Mouse (Mus musculus): Measurements from ENCODE around the gene D1Pas1.

Gene D1Pas1

DNA sequence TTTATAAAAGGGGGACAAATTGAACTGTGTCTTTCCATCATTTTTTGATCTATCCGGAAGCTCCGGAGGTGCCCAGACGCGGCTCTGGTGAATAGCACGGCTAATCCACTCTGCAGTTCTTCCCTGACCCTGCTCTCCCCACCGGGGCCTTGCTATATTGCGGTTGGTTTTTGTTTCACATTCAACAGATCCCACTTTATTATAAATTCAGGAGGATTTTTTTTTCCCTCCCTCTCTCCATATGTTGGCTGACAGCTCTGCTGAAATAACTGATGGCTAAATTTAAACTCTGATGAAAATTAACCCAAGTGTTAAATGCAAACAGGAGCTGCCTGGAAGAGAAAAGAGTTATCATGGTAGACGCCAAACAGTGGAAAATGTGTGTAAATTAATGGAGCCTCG lies 21.1 kb downstream of the D1Pas1 start:
- DNase-seq: peak; percentile 27 to 32

DNA sequence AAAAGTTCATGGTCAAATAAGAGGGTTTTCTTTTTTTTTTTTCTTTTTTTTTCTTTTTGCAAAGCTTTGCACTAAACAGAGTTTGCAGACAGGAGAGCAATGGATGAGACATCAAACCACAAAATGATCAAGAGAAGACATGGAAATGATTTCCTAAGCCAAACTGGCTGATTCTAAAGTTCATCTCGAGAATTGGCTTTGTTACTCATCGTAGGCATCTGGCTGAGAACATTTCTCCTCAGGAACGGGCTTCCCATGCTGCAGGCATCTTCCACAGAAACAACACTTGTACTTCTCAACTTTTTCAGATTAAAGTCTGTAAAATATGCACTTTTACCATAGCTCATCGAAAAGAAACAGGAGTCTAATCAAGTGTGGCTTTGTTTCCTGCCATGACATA lies 21.6 kb downstream of the D1Pas1 start:
- no peak for DNase-seq

DNA sequence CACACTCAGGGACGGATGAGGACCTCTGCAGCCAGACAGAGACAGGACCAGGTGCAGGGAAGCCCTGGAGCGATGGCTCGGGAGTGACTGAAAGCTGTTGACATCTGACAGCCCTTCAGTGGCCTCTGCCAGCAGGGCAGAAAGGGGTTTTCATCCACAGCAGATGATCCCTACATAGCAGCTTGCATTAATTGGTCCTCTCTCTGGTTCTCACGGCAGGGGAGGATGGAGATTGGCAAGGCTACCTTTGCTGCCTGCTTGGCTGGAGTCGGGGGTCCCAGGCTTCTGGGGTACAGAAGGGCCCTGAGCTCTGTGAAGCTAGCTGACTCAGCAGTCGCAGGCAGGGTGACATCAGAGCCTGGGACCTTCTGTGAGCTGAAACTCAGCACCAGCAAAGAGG lies 24.3 kb downstream of the D1Pas1 start:
- peak; percentile 32 to 55 for DNase-seq

DNA sequence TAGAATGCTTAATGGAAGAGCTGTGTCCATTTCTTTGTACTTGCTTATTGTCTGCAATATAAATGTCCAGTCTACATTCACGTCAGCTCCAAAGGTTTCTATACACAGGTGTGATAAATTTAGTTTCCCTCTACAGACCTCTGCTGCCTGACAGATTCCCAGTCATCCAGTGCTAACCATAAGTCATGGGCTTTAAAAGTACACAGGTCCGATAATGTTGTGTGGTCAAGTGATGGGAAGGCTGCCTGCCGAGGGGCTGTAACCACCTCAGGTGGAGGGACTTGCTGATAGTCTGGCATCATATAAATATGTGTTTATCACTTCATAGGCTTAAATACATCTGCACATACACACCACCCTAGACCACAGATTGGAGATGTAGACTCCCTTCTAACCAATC lies 24.9 kb downstream of the D1Pas1 start:
- no peak for DNase-seq

DNA sequence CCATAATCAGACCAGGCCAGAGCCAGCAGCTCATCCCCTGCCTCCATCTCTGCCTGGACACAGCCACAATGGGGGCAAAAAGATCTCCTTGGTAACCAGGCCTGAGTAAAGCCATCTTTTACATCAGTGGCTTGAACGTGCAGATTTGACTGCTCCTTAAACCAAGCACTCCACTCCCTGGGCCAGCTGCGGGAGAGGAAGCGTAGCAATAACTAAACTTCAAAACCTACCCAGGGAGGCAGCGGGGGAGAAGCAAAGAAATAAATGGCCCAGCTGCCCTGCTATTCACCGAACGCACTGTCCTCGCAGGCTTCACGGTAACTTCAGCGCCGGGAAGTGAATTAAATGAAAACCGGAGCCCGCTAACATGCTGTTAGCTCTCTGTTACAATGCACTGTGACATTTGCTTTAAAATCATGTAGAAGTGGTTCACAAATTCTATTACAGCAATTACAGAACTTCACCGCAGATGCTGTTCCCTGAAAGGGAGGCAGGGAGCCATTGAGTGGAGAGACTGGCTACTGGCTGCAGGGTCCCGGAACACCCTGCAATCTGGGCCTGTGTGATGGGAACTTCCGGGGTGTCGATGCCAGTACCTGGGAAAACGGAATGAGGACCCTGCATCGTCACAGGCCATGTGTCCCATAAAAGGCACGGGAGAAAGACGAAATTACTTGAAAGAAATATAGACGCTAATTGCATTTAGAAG lies 30.5 kb downstream of the D1Pas1 start:
- no peak for DNase-seq

DNA sequence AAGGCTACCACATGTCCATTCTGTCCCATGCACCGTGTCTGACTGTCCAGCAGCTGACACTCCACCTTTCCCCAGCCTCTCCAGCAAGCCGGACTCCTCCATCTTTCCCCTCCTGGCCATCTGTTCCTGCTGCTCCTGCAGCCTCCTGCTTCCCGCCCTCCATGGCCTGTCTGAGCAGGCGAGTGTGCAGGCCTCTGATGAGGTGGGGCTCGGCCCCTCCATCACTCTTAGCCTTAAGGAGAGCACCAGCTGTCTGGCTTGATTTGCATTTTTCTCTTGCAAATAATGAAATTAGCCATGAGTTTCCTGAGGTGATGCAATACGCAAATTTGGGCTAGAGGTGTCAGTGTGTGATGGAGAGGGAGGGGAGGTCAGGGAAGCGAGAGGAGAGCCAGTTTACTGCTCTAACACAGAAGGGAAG lies 36.2 kb downstream of the D1Pas1 start:
- DNase-seq: peak; percentile 65 to 71

DNA sequence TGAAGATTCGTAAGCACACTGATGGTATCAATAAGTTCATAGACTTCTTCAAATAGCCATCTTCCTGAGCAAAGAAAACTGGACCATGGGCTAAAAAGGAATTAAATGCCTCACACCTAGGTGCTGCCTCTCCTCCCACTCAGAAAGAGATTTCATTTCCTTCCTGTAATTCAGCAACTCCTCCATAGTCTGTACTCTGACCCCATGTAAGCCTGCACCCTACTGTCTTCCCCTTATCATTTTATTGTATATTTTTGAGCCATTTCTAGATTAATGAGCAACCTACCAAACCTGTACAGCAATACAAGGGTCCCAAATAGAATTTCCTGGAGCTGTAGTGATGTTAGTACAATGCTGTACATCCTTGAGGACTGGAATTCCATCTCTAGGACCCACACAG lies 37.1 kb downstream of the D1Pas1 start:
- DNase-seq: no peak

DNA sequence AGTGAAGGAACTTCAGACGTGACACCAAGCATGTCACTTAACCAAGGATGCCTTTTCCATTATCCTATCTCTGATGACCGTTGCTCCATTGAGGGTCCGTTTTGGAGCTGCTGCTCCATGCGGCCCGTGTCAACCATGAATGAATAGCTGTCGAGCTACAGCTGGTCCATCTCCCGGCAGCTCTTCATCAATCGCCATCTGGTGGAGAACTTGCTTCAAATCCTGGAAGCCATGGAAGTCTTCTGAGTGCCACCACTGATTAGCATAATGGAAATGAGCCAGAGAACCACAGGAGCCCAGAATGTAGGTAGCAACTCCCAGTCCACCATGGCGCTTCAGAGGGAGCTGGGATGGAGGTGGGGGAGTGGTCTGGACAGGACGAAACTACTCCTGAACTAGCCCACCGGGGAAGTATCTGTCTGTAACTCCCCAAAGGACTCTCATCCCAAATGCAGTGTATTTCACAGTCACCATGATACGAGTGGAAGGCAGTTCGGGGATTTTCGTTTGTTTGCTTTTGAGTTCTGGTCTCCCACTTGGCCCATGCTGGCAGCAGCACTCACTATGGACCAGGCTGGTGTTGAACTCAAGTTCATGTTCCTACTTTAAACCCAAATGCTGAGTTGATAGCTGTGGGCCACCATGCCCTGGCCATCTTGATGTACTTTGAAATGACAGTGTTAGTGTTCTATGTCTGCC lies 39.2 kb downstream of the D1Pas1 start:
- DNase-seq: peak; percentile 15 to 30

DNA sequence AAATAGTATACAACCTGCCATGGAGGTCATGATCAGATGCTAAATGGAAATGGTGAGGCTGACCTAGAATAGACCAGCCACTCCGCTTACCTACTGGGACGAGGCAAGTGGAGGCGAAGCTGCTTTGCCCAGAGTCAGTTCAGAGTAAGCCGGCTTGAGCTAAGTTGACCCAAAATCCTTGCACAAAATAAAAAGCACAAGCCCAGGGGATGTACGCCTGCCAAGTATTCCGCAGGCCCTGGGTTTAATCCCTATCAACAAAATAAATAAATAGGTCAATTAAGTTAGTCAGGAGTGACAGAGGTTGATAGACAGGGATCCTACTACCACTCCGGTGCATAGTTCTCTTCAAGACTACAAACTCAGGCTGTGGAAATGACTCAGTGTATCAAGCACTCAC lies 41.0 kb downstream of the D1Pas1 start:
- DNase-seq: no peak

DNA sequence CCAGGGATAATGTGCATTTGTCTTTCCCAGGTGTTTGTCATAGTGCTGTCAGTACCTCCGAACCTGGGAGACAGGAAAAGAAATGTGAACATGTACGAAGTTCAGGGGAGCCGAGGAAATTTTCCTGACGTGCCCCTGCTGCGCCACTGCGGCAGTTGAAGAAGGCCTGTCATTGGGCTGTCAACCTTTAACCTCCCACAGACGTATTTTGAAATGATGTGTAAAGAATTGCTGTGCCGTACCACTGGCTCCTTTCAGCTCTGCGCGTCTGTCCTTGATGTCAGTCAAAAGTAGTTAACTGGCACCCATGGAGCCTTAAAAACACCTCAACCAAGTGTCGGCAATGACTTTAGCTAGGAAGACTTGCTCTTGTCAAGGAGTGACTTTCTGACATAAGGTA lies 42.9 kb downstream of the D1Pas1 start:
- no peak for DNase-seq

DNA sequence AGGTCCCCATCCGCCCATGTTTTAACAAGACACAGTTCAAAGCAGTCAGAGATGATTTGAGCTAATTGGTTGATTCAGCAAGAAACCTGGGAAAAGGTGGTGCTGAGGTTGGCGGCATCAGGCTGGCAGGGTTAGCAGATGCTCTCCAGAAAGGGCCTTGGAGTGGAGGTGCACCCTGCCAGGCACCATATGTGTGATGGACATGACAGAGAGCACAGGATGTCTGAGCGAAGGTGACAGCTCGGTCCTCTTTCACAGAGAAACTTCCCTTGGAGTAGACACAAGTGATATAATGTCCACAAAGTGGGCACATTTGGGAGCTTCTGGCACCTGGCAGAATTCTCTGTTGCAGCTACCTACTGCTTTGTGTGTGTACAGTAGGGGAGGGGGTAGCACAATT lies 44.4 kb downstream of the D1Pas1 start:
- DNase-seq: peak; percentile 20 to 22

DNA sequence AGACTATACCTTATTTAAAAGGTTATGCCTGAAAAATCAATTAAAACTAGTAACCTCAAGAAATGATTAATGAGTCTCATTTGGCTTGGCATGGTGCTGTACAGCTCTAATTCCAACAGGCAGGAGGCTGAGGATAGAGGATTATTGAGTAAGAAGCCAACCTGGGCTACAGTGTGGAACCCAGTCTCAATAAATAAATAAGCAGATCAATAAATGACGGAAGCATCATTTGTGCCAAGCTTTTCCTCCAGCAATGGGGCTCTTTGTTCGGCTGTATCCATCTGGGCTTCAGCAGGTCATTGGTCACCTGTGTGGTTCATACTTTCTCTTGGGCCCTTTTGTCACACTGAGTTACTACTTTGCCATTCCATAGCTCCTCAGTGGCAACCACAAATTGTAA lies 46.9 kb downstream of the D1Pas1 start:
- no peak for DNase-seq

DNA sequence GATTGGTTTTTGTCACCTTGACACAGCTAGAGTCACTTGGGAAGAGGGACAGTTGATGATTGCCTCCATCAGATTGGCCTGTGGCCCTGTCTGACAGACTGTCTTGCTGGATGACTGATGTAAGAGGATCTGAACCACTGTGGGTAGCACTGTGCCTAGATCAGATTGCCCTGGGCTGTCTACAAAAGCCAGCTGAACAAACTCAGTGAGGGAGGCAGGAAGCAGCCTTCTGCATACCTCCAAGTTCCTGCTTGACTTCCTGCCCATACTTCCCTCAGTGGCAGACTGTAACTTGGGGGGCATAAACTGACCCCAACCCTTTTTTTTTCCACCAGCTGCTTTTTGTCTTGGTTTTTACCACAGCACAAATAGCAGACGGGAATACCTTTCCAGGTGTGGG lies 48.5 kb downstream of the D1Pas1 start:
- DNase-seq: no peak

DNA sequence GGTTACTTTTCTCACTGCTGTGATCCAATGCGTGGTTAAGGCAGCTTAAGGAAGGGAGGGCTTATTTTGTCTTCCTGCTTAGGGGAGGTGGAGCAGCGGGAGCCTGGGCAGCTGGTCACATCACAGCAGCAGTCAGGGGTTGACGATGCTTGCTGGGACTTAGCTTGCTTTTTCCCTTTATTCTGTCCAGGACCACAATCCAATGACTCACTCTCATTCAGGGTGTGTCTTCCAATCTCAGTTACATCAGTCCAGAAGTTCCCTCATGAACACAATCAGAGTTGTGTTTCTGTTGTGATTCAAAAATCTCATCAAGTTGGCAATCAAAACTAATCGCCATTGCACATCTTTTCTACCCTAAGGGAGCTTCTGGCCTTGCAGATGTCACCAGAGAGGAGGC lies 48.9 kb downstream of the D1Pas1 start:
- no peak for DNase-seq

DNA sequence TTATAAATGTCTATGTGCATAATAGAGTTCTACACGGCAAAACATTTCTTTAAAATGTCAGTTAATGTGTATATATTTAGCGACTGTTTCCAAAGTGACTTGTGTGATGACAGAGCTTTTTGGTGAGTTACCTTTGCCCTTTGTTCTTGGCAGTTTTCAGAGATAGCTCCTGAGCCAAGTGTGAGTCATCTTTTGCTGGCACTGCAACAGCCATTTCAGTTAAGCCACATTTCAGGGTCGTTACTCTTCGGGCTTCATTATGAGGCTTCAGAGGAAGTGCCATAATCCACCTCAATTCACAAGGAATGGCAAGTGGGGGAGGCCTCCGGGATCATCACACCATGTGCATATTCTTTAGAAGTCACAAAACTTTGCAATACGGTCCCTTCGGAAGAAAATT lies 52.8 kb downstream of the D1Pas1 start:
- peak; percentile 20 to 39 for DNase-seq
